Mouse (Mus musculus): ENCODE measurements at regions not wholly inside any gene's neighbourhood (a gene's known extent, or its start where the extent isn't known, plus 50 kb on each side); places are given as distances from the start of the nearest gene placed in this dataset.

DNA sequence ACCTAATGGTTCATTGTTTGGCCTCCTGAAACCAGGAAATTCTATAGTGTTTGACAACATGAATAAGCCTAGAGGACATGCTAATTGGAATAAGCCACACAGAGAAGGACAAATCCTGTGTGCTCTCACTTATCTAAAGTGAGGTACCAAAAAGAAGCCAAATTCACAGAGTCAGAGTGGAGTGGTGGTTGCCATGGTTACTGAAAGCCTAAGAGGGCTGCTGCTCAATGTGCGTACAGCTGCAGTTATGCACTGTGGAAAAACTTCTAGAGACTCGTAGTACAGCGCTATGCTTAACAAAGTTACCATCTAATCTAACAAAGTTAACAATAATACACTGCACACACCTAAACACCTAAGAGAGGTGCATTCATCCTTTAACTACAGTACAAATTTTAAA, 171.4 kb upstream of the Ntm start:
- no peak for ATAC-seq (ENCODE audit: low read depth)
- H3K4me1 ChIP-seq (replicated peaks), result peaks cover 11% of the 10 kb centered on the region; the same call in 1 of the 2 replicates
- H3K9ac ChIP-seq, result no peak overlapping the region
- H3K4me2 ChIP-seq, result no peak overlapping the region
- 54% methylated on average over 3 of the region's 3 CpGs for WGBS
- H3K9me3 ChIP-seq, result no peaks in the 10 kb centered on the region
- H3K4me3 ChIP-seq, result no peak overlapping the region
- H3K27ac ChIP-seq (replicated peaks), result no peak overlapping the region
- no peaks in the 10 kb centered on the region for H3K27me3 ChIP-seq
- H3K36me3 ChIP-seq, result no peaks in the 10 kb centered on the region

DNA sequence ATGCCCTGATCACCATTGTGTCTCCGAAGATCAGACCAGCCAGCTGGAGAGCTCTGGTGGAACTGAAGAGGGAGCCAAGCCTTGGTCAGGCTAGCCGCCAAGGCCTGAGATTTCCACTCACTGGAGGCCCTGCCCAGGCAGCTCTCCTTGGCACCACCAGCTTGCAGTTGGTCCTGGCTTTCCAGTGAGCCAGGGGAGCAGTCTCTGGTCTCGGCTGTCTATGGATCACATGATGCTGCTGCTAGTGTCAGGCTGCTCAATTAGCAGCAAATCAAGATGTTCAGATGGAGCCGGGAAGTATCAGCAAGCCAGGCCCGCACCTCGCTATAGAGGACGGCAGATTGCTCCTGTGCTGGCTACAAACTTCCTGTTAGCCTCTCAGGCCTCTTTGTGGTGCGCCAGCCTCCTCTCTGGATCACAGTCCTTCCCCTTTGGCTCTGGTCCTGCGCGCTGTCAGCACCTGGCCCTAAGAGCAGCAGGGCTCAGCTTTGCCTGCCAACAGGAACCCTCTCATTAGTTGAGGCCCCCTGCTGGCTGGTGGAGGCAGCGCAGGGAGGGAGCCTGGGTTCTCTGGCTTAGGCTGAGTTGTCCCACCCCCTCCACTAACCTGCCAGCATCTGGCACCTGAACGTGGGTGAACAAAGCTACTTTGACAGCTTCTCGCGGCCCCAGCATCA, 174.8 kb upstream of the Ntm start:
- Histone ChIP-seq H3K27me3 (peaks cover 4% of the 10 kb centered on the region; the same call in 1 of the 2 replicates), H3K27ac (replicated peaks) (no peak overlapping the region), H3K36me3 (no peaks in the 10 kb centered on the region), H3K4me2 (peak overlapping the region; percentile 24; the same call in 1 of the 2 replicates), H3K4me3 (no peak overlapping the region), H3K9ac (no peak overlapping the region), H3K4me1 (replicated peaks) (peaks cover 25% of the 10 kb centered on the region), H3K9me3 (no peaks in the 10 kb centered on the region)
- ATAC-seq (ENCODE audit: low read depth), result peak; percentile 32
- WGBS, result 33% methylated on average over 14 of the region's 14 CpGs

DNA sequence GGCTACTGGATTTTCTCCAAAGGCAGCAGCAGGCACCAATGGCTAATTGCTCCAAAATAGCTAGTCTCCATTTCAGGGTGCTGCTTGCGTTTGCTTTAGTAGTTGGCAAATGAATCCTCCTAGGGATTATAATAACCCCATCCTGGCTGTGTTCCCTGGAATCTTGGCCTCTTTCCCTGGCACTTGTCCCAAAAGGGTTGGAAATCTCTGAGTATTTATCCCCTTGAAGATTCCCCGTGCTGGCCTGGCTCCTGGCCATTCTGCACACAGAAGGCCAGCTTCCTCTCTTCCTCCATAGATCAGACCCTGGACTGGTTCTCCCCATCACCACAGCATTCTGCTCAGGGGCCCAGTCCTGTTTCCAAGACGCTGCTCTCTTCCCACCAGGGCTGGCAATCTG, 177.2 kb upstream of the Ntm start:
- WGBS, result 28% methylated on average over 3 of the region's 3 CpGs
- H3K36me3 ChIP-seq, result no peaks in the 10 kb centered on the region
- H3K27me3 ChIP-seq, result peaks cover 4% of the 10 kb centered on the region; the same call in 1 of the 2 replicates
- H3K27ac ChIP-seq (replicated peaks), result peak overlapping the region; percentile 42; the same call in 1 of the 2 replicates
- peak; percentile 81 for ATAC-seq (ENCODE audit: low read depth)
- H3K9me3 ChIP-seq, result no peaks in the 10 kb centered on the region
- H3K4me3 ChIP-seq, result no peak overlapping the region
- no peak overlapping the region for H3K4me2 ChIP-seq
- no peak overlapping the region for H3K9ac ChIP-seq
- H3K4me1 ChIP-seq (replicated peaks), result peaks cover 25% of the 10 kb centered on the region

DNA sequence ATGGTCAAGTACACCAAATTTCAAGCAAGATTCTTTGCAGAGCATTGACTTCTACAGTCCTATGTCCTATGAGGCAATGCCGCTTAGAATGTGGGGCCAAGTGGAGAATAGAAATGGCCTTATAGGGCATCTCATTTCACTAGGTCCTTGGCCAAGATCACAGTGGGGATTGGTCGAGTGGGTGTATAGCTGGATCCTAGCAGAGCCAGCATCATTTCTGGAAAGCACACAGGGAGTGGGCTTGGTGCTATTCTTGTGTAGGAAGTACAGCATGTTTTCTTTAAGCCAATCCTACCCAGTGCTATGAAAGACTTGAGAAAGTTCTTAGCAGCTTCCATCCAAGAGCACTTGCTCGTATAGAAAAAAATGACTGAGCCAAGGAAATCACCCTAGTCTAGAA, 178.2 kb upstream of the Ntm start:
- peaks cover 25% of the 10 kb centered on the region for H3K4me1 ChIP-seq (replicated peaks)
- H3K27me3 ChIP-seq, result peaks cover 4% of the 10 kb centered on the region; the same call in 1 of the 2 replicates
- no peak for ATAC-seq (ENCODE audit: low read depth)
- no peaks in the 10 kb centered on the region for H3K36me3 ChIP-seq
- 88% methylated on average over 3 of the region's 3 CpGs for WGBS
- H3K9ac ChIP-seq, result no peak overlapping the region
- H3K9me3 ChIP-seq, result no peaks in the 10 kb centered on the region
- no peak overlapping the region for H3K4me3 ChIP-seq
- H3K4me2 ChIP-seq, result no peak overlapping the region
- H3K27ac ChIP-seq (replicated peaks), result no peak overlapping the region

DNA sequence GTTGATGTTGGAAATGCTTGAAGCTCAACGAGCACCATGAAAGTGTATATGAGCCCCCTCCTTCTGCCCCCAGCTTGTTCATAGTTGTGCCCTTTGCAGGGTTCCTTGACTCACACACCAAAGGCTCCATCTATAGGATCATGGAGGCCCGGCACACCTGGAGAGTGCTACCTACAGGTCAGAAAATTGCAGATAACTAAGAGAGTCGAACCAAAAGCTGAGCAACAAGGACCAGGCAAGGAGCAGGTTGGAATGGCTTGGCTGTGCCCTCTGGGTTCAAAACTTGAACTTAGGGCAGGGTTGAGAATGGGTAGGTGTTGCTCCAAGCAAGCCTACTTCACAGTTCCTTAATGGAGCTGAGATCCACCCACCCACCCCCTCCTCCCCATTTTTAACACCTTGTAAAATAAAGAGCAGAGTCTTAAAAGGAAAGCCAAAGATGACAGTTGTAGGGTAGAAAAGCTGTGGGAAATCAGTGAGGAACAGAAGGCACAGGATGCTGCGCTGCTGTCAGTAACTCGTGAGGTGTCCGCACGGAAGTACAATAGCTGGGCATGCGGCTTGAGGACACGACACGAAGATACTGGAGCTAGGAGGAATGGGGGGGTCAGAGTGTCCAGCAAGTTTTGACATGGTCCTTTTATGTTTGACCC, 180.0 kb upstream of the Ntm start:
- no peak for ATAC-seq (ENCODE audit: low read depth)
- H3K4me1 ChIP-seq (replicated peaks), result peaks cover 16% of the 10 kb centered on the region
- WGBS, result 94% methylated on average over 10 of the region's 10 CpGs
- no peak overlapping the region for H3K4me3 ChIP-seq
- no peaks in the 10 kb centered on the region for H3K36me3 ChIP-seq
- no peak overlapping the region for H3K4me2 ChIP-seq
- H3K9ac ChIP-seq, result no peak overlapping the region
- no peak overlapping the region for H3K27ac ChIP-seq (replicated peaks)
- H3K27me3 ChIP-seq, result peaks cover 4% of the 10 kb centered on the region; the same call in 1 of the 2 replicates
- H3K9me3 ChIP-seq, result no peaks in the 10 kb centered on the region

DNA sequence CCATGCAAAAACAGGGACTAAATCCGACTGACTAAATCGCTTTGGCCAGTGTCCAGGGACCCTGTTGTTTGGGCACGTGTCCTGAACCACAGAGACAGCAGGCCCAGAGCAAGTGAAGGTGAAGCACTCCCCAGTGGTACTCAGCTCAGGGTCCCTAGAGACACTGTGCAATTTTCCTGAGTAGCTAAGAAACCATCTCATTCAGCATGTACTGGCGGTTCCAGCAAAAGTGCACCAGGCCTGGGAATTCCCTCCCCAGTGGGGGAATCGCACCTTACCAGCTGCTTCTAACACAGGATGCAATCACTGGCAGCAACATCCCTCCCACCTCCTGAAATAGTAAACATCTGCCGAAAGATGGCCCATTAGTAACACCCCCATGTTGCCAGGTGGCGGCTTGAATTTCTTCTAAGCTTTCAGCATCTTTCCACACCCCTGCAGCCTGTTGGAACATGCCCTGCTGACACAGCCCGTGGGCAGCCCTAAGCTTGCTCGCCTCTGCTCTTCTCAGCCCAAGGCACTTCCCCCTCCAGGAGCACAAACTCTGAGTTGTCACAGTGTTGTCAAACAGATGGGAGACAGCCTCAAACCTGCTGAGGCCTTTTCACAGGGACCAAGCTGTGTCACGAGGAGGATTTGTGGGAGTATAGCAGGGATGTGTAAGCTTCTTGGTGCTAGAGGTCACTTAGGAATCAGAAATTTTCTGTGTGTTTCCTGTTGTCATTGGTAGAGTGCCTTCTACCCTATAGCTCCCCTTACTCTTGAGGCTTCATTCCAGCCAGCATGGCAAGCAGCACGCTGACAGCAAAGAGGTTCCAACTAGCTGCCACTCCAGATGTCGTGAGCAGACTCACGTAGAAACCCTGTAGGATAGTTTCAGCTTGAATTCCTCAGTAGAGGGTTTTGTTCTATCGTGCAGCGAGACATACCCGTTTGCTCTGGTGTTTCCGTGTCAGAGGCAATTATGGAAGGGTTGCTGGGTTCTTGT, 186.8 kb upstream of the Ntm start:
- no peaks in the 10 kb centered on the region for H3K27me3 ChIP-seq
- peak overlapping the region; percentile 38; the same call in 1 of the 2 replicates for H3K27ac ChIP-seq (replicated peaks)
- H3K36me3 ChIP-seq, result no peaks in the 10 kb centered on the region
- ATAC-seq (ENCODE audit: low read depth), result peak; percentile 64; the same call in 1 of the 2 replicates
- no peaks in the 10 kb centered on the region for H3K9me3 ChIP-seq
- no peak overlapping the region for H3K4me2 ChIP-seq
- H3K4me1 ChIP-seq (replicated peaks), result peaks cover 19% of the 10 kb centered on the region
- H3K9ac ChIP-seq, result no peak overlapping the region
- WGBS, result 51% methylated on average over 17 of the region's 17 CpGs
- no peak overlapping the region for H3K4me3 ChIP-seq

DNA sequence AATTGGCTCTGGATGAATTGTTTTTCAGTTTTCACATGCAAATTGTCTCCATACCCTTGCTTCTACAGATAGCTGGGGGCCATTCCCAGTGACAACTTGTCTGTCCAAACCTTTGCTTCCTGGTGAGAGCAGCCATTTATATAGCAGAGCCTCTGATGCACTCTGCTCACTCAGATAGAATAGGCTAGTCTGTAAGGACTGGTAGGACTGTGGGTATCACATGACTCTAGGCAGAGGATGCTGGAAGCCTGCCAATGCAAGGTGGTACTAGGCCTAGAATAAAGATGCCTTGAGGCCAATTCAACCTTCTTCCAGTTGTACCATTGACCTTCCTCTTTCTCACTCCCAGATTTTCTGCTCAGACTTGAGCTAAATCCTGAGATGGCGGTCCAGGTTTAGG, 188.2 kb upstream of the Ntm start:
- Histone ChIP-seq H3K4me2 (no peak overlapping the region), H3K27me3 (no peaks in the 10 kb centered on the region), H3K4me1 (replicated peaks) (peaks cover 19% of the 10 kb centered on the region), H3K9ac (no peak overlapping the region), H3K9me3 (no peaks in the 10 kb centered on the region), H3K27ac (replicated peaks) (no peak overlapping the region), H3K4me3 (no peak overlapping the region), H3K36me3 (no peaks in the 10 kb centered on the region)
- ATAC-seq (ENCODE audit: low read depth), result no peak
- WGBS, result 94% methylated on average over 1 of the region's 1 CpGs

DNA sequence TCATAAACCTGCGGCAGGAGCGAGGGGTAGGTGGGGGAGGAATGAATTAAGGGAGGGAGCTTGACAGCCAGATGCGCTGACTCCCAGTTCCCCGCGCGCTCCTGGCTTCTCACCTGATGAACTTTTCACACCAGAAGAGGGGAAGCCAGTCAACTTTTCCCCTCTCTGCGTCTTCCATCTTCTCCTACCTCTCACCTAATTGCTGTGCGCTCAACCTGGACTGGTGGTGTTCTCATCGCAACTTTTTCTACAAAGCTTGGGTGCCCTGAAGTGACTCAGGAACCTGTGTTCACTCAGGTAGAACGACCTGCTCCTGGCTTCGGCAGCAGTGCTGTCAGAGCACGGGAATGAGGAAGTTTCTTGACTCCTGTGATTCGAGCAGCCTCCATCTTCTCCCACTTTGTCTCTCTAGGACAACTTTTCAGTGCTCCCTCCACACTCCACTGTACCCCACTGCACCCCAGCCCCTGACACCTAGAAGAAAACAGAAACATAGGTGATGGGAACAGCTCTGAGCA, 203.4 kb upstream of the Ntm start:
- 0 out of 2 replicates have a peak overlapping the region, but pooled peaks have one; percentile 13 for H3K9ac ChIP-seq
- H3K9me3 ChIP-seq, result no peaks in the 10 kb centered on the region
- H3K27ac ChIP-seq (replicated peaks), result peak overlapping the region; percentile 77; the same call in 1 of the 2 replicates
- ATAC-seq (ENCODE audit: low read depth), result no peak
- no peaks in the 10 kb centered on the region for H3K27me3 ChIP-seq
- H3K4me2 ChIP-seq, result no peak overlapping the region
- H3K4me1 ChIP-seq (replicated peaks), result peaks cover 30% of the 10 kb centered on the region
- no peaks in the 10 kb centered on the region for H3K36me3 ChIP-seq
- WGBS, result 88% methylated on average over 13 of the region's 13 CpGs
- H3K4me3 ChIP-seq, result no peak overlapping the region

DNA sequence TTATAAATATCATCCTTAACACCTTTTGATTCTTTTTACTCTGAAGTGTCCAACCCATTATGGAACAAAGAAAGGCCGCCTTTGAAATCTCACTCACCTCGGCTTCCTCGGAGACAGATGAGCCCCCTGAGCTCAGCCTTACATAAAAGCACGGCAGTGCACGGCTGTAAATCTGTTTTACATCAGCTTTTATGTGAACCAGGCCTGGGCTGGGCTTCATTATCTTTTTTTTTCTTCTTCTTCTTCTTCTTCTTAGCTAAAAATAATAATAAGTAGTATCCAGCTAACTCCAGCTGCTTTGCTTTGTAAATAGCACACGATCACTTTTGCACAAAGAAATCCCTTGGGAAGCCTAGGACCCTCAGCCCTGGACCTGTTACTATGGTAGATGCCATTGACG, 204.3 kb upstream of the Ntm start:
- Histone ChIP-seq H3K4me2 (peak overlapping the region; percentile 4; the same call in 1 of the 2 replicates), H3K36me3 (no peaks in the 10 kb centered on the region), H3K4me1 (replicated peaks) (peaks cover 30% of the 10 kb centered on the region), H3K9ac (peak overlapping the region; percentile 13; the same call in 1 of the 2 replicates), H3K27me3 (no peaks in the 10 kb centered on the region), H3K9me3 (no peaks in the 10 kb centered on the region), H3K27ac (replicated peaks) (peak overlapping the region; percentile 77), H3K4me3 (no peak overlapping the region)
- ATAC-seq (ENCODE audit: low read depth), result peak; percentile 64; the same call in 1 of the 2 replicates
- WGBS, result 3% methylated on average over 7 of the region's 7 CpGs

DNA sequence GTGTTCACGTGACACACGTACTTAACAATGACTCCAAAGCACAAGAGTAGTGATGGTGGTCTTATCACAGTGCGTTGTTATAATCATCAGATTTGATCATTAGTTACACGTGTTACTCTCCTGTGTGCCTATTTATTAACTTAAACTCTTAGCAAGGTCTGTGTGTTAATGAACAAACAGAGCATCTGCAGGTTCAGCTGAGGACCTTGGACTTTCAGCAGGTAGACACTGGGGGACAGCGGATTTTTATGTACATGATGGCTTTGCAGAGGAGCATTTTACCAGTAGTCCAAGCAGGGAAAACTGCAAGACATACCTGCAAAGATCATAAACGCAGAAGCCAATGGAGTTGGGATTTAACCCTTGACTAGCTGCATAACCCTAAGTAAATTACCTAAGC, 211.7 kb upstream of the Ntm start:
- H3K4me2 ChIP-seq, result no peak overlapping the region
- H3K9me3 ChIP-seq, result no peaks in the 10 kb centered on the region
- H3K4me3 ChIP-seq, result no peak overlapping the region
- no peaks in the 10 kb centered on the region for H3K36me3 ChIP-seq
- H3K27ac ChIP-seq (replicated peaks), result no peak overlapping the region
- H3K4me1 ChIP-seq (replicated peaks), result peaks cover 18% of the 10 kb centered on the region
- no peak overlapping the region for H3K9ac ChIP-seq
- 85% methylated on average over 6 of the region's 6 CpGs for WGBS
- ATAC-seq (ENCODE audit: low read depth), result no peak
- H3K27me3 ChIP-seq, result no peaks in the 10 kb centered on the region

DNA sequence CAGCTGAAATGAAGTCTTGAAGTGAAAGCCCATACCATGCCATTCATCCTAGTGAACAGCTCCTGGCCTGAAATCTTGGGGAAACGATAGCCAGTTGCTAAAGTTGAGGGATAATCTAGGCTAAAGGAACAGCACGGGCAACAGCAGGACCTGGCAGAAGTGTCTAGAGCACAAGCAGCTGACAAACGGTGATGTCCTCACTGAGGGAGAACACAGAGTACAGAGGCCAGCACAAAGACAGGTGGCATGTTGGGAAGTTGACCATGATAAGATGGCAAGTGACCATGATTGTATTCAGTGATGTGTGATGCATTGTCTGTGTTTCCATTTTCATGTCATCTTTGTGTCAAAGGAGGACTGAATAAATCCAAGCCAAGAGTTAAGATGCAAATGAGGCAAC, 212.4 kb upstream of the Ntm start:
- Histone ChIP-seq H3K4me1 (replicated peaks) (peaks cover 18% of the 10 kb centered on the region), H3K9me3 (no peaks in the 10 kb centered on the region)

More for the DNA sequence above, 212.4 kb upstream of the Ntm start:
- Histone ChIP-seq H3K4me2 (no peak overlapping the region), H3K36me3 (no peaks in the 10 kb centered on the region), H3K4me3 (no peak overlapping the region), H3K9ac (no peak overlapping the region), H3K27ac (replicated peaks) (0 out of 2 replicates have a peak overlapping the region, but pooled peaks have one; percentile 6), H3K27me3 (no peaks in the 10 kb centered on the region)
- no peak for ATAC-seq (ENCODE audit: low read depth)
- 79% methylated on average over 3 of the region's 3 CpGs for WGBS

All from neural tube, embryonic 13.5 days (tissue).